Mouse (Mus musculus) heart, adult 2 months (tissue): ENCODE results near the gene Cela1.

Experiments
- CTCF ChIP-seq: fragments of 200-600 bp; IDR thresholded peaks from 2 replicates; pipeline ENCODE4 v1.8.1; 2022; ENCODE audit warnings: antibody characterized with exemption, mild to moderate bottlenecking, moderate library complexity
- EP300 ChIP-seq: fragments of 200-500 bp; IDR thresholded peaks from 2 replicates; pipeline ENCODE4 v1.6.1; 2011; ENCODE audit warnings: low read depth, low read length, control low read depth; ENCODE audit not compliant: insufficient read depth
- POLR2A ChIP-seq: fragments of 200-500 bp; IDR thresholded peaks from 2 replicates; pipeline ENCODE4 v1.6.1; 2011; ENCODE audit warnings: mild to moderate bottlenecking, low read depth, low read length, control low read depth; ENCODE audit not compliant: insufficient read depth

- TF ChIP-seq EP300 (no peak), CTCF (no peak), POLR2A (no peak)
Measured at GRCm38 (mm10) chr15:100727834-100728233, 40.1 kb upstream of the Cela1 start.
